Mouse (Mus musculus) hindbrain, embryonic 16.5 days (tissue): Measurements from ENCODE around the gene Ckb. TPM values are rescaled to one million over a fixed set of nuclear protein-coding genes. Genes with fewer than 3 reads are reported as not detected.

Experiments used
- ATAC-seq: fragments of 200-750 bp; cut with Nextera tagmentation; 2 replicates; pipeline ENCODE4 v1.8.0; 2017; ENCODE audit warnings: moderate TSS enrichment, moderate library complexity
- H3K27ac ChIP-seq: fragments of 300-500 bp; sonication (generic); 2 replicates; pipeline ENCODE4 v1.5.1; 2014; ENCODE audit warnings: low read depth, mild to moderate bottlenecking, control low read depth, low read length, moderate library complexity
- H3K27me3 ChIP-seq: fragments of 300-500 bp; sonication (generic); replicated peaks from 2 replicates; pipeline ENCODE4 v1.6.1; 2014; ENCODE audit warnings: low read length; ENCODE audit not compliant: control insufficient read depth, insufficient read depth
- H3K36me3 ChIP-seq: fragments of 300-500 bp; sonication (generic); 2 replicates; pipeline ENCODE4 v1.6.1; 2014; ENCODE audit warnings: mild to moderate bottlenecking, low read length, moderate library complexity, mixed read lengths; ENCODE audit not compliant: control insufficient read depth, insufficient read depth
- H3K4me1 ChIP-seq: fragments of 300-500 bp; sonication (generic); 2 replicates; pipeline ENCODE4 v1.6.1; 2014; ENCODE audit warnings: low read depth, low read length; ENCODE audit not compliant: control insufficient read depth, insufficient read depth
- H3K4me2 ChIP-seq: fragments of 300-500 bp; sonication (generic); 2 replicates; pipeline ENCODE4 v1.6.1; 2014; ENCODE audit warnings: mild to moderate bottlenecking, low read length, control low read depth, moderate library complexity
- H3K4me3 ChIP-seq: fragments of 300-500 bp; sonication (generic); 2 replicates; pipeline ENCODE4 v1.5.1; 2014; ENCODE audit warnings: mild to moderate bottlenecking, low read length, control low read depth, moderate library complexity
- H3K9ac ChIP-seq: fragments of 300-500 bp; sonication (generic); 2 replicates; pipeline ENCODE4 v1.6.1; 2014; ENCODE audit warnings: low read depth, mild to moderate bottlenecking, control low read depth, low read length, moderate library complexity
- H3K9me3 ChIP-seq: fragments of 300-500 bp; sonication (generic); 2 replicates; pipeline ENCODE4 v1.6.1; 2014; ENCODE audit warnings: mild to moderate bottlenecking, low read length, moderate library complexity; ENCODE audit not compliant: control insufficient read depth
- WGBS: fragments of 180-500 bp; shearing (Covaris S2); extraction: QIAGEN DNeasy Blood & Tissue Kit; methylation state at CpG from one replicate; pipeline ENCODE4 v1.1.7; 2014; 5-methylcytosine and 5-hydroxymethylcytosine counted together
- polyA plus RNA-seq: library from polyadenylated mRNA; unstranded; fragments of >200 nt; fragmentation: Nextera tagmentation; extraction: Ambion mirVana; gene quantifications from 2 replicates; pipeline ENCODE4 v1.2.1, GENCODE M21; 2015

Ckb gene
- polyA plus RNA-seq, 1 experiment from 2014 or later, result 2,238 TPM

DNA sequence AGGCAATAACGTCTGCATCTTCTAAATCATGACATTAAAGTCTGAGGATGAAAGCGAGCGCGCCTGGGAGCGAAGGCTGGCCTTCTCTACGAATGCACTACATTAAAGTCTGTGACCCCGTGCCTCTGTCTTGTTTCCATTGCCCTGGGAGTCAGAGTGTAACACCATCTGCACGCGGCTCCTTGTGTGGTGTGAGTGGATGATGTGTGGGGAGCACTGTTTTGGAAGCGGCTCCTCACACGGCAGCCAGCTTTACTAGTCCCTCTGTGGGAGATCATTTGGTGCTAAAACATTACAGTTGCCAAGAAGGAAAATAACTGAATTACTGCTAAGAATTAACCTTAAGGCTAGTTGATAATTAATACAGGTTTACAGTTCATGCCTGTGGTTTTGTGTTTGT, 16.4 kb downstream of the Ckb start:
- ATAC-seq, result no peak
- Histone ChIP-seq H3K9me3 (no peaks in the 10 kb centered on the region), H3K4me1 (no peaks in the 10 kb centered on the region; the same call in 1 of the 2 replicates), H3K4me2 (no peak overlapping the region), H3K27me3 (no peaks in the 10 kb centered on the region), H3K27ac (no peak overlapping the region), H3K9ac (no peak overlapping the region), H3K36me3 (peaks cover 19% of the 10 kb centered on the region), H3K4me3 (no peak overlapping the region)
- WGBS, result 90% methylated on average over 11 of the region's 11 CpGs

DNA sequence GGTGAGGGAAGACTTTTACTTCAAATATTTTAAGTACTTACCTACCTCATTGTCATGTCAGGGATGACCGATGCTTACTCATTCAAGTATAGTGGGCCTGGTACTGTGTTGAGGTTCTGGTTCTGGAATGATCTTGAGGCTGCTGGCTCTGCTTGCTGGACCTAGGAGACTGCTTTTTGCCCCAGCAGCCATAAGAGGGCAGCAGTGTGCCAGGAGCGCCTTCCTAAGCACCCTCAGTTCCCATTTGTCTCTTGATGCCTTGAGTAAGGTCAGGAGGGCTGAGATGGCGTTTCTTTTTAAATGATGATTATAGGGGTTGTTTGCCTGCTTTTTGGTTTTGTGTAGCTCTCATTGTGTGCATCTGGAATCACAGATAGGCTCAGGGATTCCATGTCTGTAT, 18.7 kb downstream of the Ckb start:
- H3K36me3 ChIP-seq, result peaks cover 25% of the 10 kb centered on the region
- peak; percentile 68; the same call in 1 of the 2 replicates for ATAC-seq
- WGBS, result 29% methylated on average over 3 of the region's 3 CpGs

DNA sequence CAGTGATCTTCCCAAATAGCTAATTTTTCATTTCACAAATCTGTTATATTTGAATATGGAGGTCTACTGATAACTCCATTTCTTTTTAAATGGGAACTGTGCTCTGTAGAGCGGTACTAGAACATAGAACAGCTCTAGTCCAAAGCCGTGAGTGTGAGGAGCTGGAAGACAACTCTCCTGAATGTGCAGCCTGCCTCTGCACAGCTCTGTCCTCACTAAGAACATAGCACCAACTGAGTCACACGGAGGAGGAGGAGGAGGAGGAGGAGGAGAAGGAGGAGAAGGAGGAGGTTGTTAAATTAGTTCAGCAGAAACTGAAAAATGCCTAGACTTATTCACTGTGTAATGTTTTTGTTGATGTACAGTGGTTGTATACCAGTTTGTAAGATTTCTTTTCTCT, 19.2 kb downstream of the Ckb start:
- 84% methylated on average over 3 of the region's 3 CpGs for WGBS

More for the DNA sequence above, 18.7 kb downstream of the Ckb start:
- no peaks in the 10 kb centered on the region for H3K27me3 ChIP-seq
- H3K27ac ChIP-seq, result no peak overlapping the region
- H3K4me2 ChIP-seq, result no peak overlapping the region
- H3K9me3 ChIP-seq, result no peaks in the 10 kb centered on the region
- no peak overlapping the region for H3K9ac ChIP-seq
- H3K4me1 ChIP-seq, result no peaks in the 10 kb centered on the region; the same call in 1 of the 2 replicates
- H3K4me3 ChIP-seq, result no peak overlapping the region

DNA sequence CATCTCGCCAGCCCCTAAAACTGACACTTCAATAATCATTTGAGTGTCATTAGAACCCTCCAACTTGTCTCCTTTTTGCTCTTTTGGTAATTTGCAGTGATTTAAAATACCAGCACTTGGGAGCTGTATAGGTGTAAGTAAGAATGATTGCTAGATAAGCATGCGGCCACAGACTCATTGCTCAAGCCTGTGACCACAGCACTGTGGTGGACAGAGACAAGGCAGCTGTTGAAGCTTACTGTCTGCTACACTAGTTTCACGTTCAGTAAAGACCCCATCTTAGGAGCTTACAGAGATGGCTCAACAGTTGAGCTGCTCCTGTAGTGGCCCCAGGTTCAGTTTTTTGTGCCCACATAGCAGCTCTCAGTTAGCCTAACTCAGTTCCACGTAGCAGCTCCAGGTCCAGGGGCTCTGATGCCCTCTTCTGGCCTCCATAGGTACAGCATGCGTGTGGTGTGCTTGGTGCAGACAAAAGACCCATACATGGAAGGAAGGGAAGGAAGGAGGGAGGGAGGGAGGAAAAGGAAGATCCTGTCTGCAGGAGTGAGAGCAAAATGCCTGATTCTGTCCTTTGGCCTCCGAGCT, 24.0 kb downstream of the Ckb start:
- no peaks in the 10 kb centered on the region for H3K9me3 ChIP-seq
- H3K9ac ChIP-seq, result no peak overlapping the region
- H3K4me3 ChIP-seq, result no peak overlapping the region
- H3K4me1 ChIP-seq, result no peaks in the 10 kb centered on the region
- peaks cover 19% of the 10 kb centered on the region for H3K36me3 ChIP-seq
- no peak overlapping the region for H3K4me2 ChIP-seq
- ATAC-seq, result peak; percentile 77
- 48% methylated on average over 6 of the region's 6 CpGs for WGBS
- no peak overlapping the region for H3K27ac ChIP-seq
- no peaks in the 10 kb centered on the region for H3K27me3 ChIP-seq

More for the DNA sequence above, 19.2 kb downstream of the Ckb start:
- Histone ChIP-seq H3K9ac (no peak overlapping the region), H3K9me3 (no peaks in the 10 kb centered on the region), H3K4me3 (no peak overlapping the region), H3K27me3 (no peaks in the 10 kb centered on the region), H3K36me3 (peaks cover 27% of the 10 kb centered on the region), H3K27ac (no peak overlapping the region), H3K4me2 (no peak overlapping the region), H3K4me1 (no peaks in the 10 kb centered on the region; the same call in 1 of the 2 replicates)
- ATAC-seq, result no peak

Other genes with a start within 250 kb of the Ckb start
- 0.79 and 1.2 TPM in 2 replicates for gene Tnfaip2, start 229.9 kb downstream of the Ckb start, polyA plus RNA-seq
- gene Gm266, start 186.5 kb downstream of the Ckb start, polyA plus RNA-seq, result 2.6 and 5.0 TPM in 2 replicates
- 482 and 486 TPM in 2 replicates for gene Eif5, start 134.3 kb downstream of the Ckb start, polyA plus RNA-seq
- 26.4 and 38.3 TPM in 2 replicates for gene Mark3, start 97.8 kb downstream of the Ckb start, polyA plus RNA-seq
- 8.8 and 11.1 TPM in 2 replicates for gene Trmt61a, start 5.8 kb upstream of the Ckb start, polyA plus RNA-seq
- gene Bag5, start 40.9 kb upstream of the Ckb start, polyA plus RNA-seq, result 65.3 and 65.7 TPM in 2 replicates
- gene Apopt1, start 40.9 kb upstream of the Ckb start, polyA plus RNA-seq, result 52.9 and 54.7 TPM in 2 replicates
- gene Klc1, start 86.5 kb upstream of the Ckb start, polyA plus RNA-seq, result 630 and 654 TPM in 2 replicates
- 3.3 and 4.2 TPM in 2 replicates for gene Xrcc3, start 141.5 kb upstream of the Ckb start, polyA plus RNA-seq
- 44.7 and 46.9 TPM in 2 replicates for gene Zfyve21, start 141.8 kb upstream of the Ckb start, polyA plus RNA-seq
- 17.9 and 36.4 TPM in 2 replicates for gene Ppp1r13b, start 235.8 kb upstream of the Ckb start, polyA plus RNA-seq